Mouse (Mus musculus): ENCODE measurements around the gene Myh14.

- no peak for TF ChIP-seq POLR2A (IDR thresholded peaks at IDR 0.05; ENCODE audit: borderline replicate concordance, insufficient read depth, low read length)
- TF ChIP-seq CTCF (IDR thresholded peaks at IDR 0.05; ENCODE audit: borderline replicate concordance, insufficient read depth, low read depth, low read length): no peak
Observed at GRCm38 (mm10) chr7:44623714-44624542, 46.7 kb downstream of the Myh14 start.
